Mouse (Mus musculus): Measurements from ENCODE around the gene Spred1. TPM values are rescaled to one million over a fixed set of nuclear protein-coding genes. Genes with fewer than 3 reads are reported as not detected.
"Not testable (repeated sequence)": the region's sequence is repeated elsewhere in the genome, so short reads cannot be mapped to it uniquely, and the experiment has no call there.

Spred1 gene
- polyA plus RNA-seq, 1 experiment from 2014 or later: 20.8 TPM

GRCm38 (mm10) chr2:117122701-117123337, 1.6 kb downstream of the Spred1 start:
- peak; percentile 38; the same call in 1 of the 2 replicates for ATAC-seq (replicated peaks; ENCODE audit: low FRiP score)
- H3K4me1 ChIP-seq (replicated peaks; ENCODE audit: control insufficient read depth, insufficient read depth, low read length): peaks cover 3% of the 10 kb centered on the region; the same call in 1 of the 2 replicates
- H3K36me3 ChIP-seq (ENCODE audit: control insufficient read depth, insufficient read depth, low read length): no peaks in the 10 kb centered on the region
- H3K9ac ChIP-seq (ENCODE audit: low read length): peak overlapping the region; percentile 95; the same call in 1 of the 2 replicates
- H3K27ac ChIP-seq (ENCODE audit: low read depth, low read length): no peak overlapping the region
- H3K9me3 ChIP-seq (ENCODE audit: control insufficient read depth, low read length): no peaks in the 10 kb centered on the region
- H3K4me2 ChIP-seq (ENCODE audit: low read depth, low read length, severe bottlenecking): peak overlapping the region; percentile 69
- peak overlapping the region; percentile 92 for H3K4me3 ChIP-seq (ENCODE audit: low read depth, low read length)
- no peaks in the 10 kb centered on the region for H3K27me3 ChIP-seq (ENCODE audit: control insufficient read depth, insufficient read depth, low read length)
- WGBS: 13% methylated on average over 17 of the region's 17 CpGs
- peak; percentile 68 for DNase-seq (ENCODE audit: low spot score)

- H3K4me2 ChIP-seq (ENCODE audit: low read depth, low read length, severe bottlenecking): peak overlapping the region; percentile 32; the same call in 1 of the 2 replicates
- DNase-seq (ENCODE audit: low spot score): no peak
- H3K4me1 ChIP-seq (replicated peaks; ENCODE audit: control insufficient read depth, insufficient read depth, low read length): peaks cover 3% of the 10 kb centered on the region; the same call in 1 of the 2 replicates
- ATAC-seq (replicated peaks; ENCODE audit: low FRiP score): no peak
- no peak overlapping the region for H3K27ac ChIP-seq (ENCODE audit: low read depth, low read length)
- no peaks in the 10 kb centered on the region for H3K27me3 ChIP-seq (ENCODE audit: control insufficient read depth, insufficient read depth, low read length)
- 55% methylated on average over 3 of the region's 3 CpGs for WGBS
- no peaks in the 10 kb centered on the region for H3K36me3 ChIP-seq (ENCODE audit: control insufficient read depth, insufficient read depth, low read length)
- no peaks in the 10 kb centered on the region for H3K9me3 ChIP-seq (ENCODE audit: control insufficient read depth, low read length)
- H3K9ac ChIP-seq (ENCODE audit: low read length): no peak overlapping the region
- H3K4me3 ChIP-seq (ENCODE audit: low read depth, low read length): no peak overlapping the region
These were observed 2.5 kb downstream of the Spred1 start for GRCm38 (mm10) chr2:117123701-117124100.

- WGBS: 83% methylated on average over 2 of the region's 2 CpGs
- H3K4me1 ChIP-seq (replicated peaks; ENCODE audit: control insufficient read depth, insufficient read depth, low read length): no peaks in the 10 kb centered on the region
- no peaks in the 10 kb centered on the region for H3K36me3 ChIP-seq (ENCODE audit: control insufficient read depth, insufficient read depth, low read length)
- no peaks in the 10 kb centered on the region for H3K9me3 ChIP-seq (ENCODE audit: control insufficient read depth, low read length)
- DNase-seq (ENCODE audit: low spot score): no peak
- no peak overlapping the region for H3K4me3 ChIP-seq (ENCODE audit: low read depth, low read length)
- no peak overlapping the region for H3K27ac ChIP-seq (ENCODE audit: low read depth, low read length)
- H3K27me3 ChIP-seq (ENCODE audit: control insufficient read depth, insufficient read depth, low read length): no peaks in the 10 kb centered on the region
- H3K9ac ChIP-seq (ENCODE audit: low read length): no peak overlapping the region
- ATAC-seq (replicated peaks; ENCODE audit: low FRiP score): no peak
- H3K4me2 ChIP-seq (ENCODE audit: low read depth, low read length, severe bottlenecking): no peak overlapping the region
These were observed 3.7 kb downstream of the Spred1 start for GRCm38 (mm10) chr2:117124839-117125238.

GRCm38 (mm10) chr2:117129156-117129555, 8.0 kb downstream of the Spred1 start:
- no peak for DNase-seq (ENCODE audit: low spot score)
- H3K4me1 ChIP-seq (replicated peaks; ENCODE audit: control insufficient read depth, insufficient read depth, low read length): no peaks in the 10 kb centered on the region
- no peak overlapping the region for H3K4me3 ChIP-seq (ENCODE audit: low read depth, low read length)
- no peak overlapping the region for H3K27ac ChIP-seq (ENCODE audit: low read depth, low read length)
- no peaks in the 10 kb centered on the region for H3K9me3 ChIP-seq (ENCODE audit: control insufficient read depth, low read length)
- no peaks in the 10 kb centered on the region for H3K36me3 ChIP-seq (ENCODE audit: control insufficient read depth, insufficient read depth, low read length)
- ATAC-seq (replicated peaks; ENCODE audit: low FRiP score): no peak
- no peaks in the 10 kb centered on the region for H3K27me3 ChIP-seq (ENCODE audit: control insufficient read depth, insufficient read depth, low read length)
- WGBS: 87% methylated on average over 2 of the region's 2 CpGs
- H3K9ac ChIP-seq (ENCODE audit: low read length): no peak overlapping the region
- no peak overlapping the region for H3K4me2 ChIP-seq (ENCODE audit: low read depth, low read length, severe bottlenecking)

- not testable (repeated sequence) for H3K27me3 ChIP-seq (ENCODE audit: control insufficient read depth, insufficient read depth, low read length); H3K4me2 ChIP-seq (ENCODE audit: low read depth, low read length, severe bottlenecking); H3K36me3 ChIP-seq (ENCODE audit: control insufficient read depth, insufficient read depth, low read length); H3K27ac ChIP-seq (ENCODE audit: low read depth, low read length); H3K9ac ChIP-seq (ENCODE audit: low read length); H3K4me1 ChIP-seq (replicated peaks; ENCODE audit: control insufficient read depth, insufficient read depth, low read length); H3K4me3 ChIP-seq (ENCODE audit: low read depth, low read length); DNase-seq (ENCODE audit: low spot score); H3K9me3 ChIP-seq (ENCODE audit: control insufficient read depth, low read length); ATAC-seq (replicated peaks; ENCODE audit: low FRiP score)
- WGBS: 94% methylated on average over 7 of the region's 7 CpGs
These were observed 9.9 kb downstream of the Spred1 start for GRCm38 (mm10) chr2:117131041-117131440.

- no peaks in the 10 kb centered on the region for H3K36me3 ChIP-seq (ENCODE audit: control insufficient read depth, insufficient read depth, low read length)
- WGBS: 70% methylated on average over 1 of the region's 1 CpGs
- no peaks in the 10 kb centered on the region for H3K9me3 ChIP-seq (ENCODE audit: control insufficient read depth, low read length)
- no peaks in the 10 kb centered on the region for H3K4me1 ChIP-seq (replicated peaks; ENCODE audit: control insufficient read depth, insufficient read depth, low read length)
- ATAC-seq (replicated peaks; ENCODE audit: low FRiP score) (no peak), DNase-seq (ENCODE audit: low spot score) (no peak)
- no peak overlapping the region for H3K9ac ChIP-seq (ENCODE audit: low read length)
- no peak overlapping the region for H3K4me2 ChIP-seq (ENCODE audit: low read depth, low read length, severe bottlenecking)
- no peak overlapping the region for H3K27ac ChIP-seq (ENCODE audit: low read depth, low read length)
- H3K4me3 ChIP-seq (ENCODE audit: low read depth, low read length): no peak overlapping the region
- no peaks in the 10 kb centered on the region for H3K27me3 ChIP-seq (ENCODE audit: control insufficient read depth, insufficient read depth, low read length)
These were observed 10.7 kb downstream of the Spred1 start for GRCm38 (mm10) chr2:117131910-117132309.

- WGBS: 95% methylated on average over 2 of the region's 2 CpGs
- H3K27me3 ChIP-seq (ENCODE audit: control insufficient read depth, insufficient read depth, low read length): no peaks in the 10 kb centered on the region
These were observed 12.4 kb downstream of the Spred1 start for GRCm38 (mm10) chr2:117133541-117133940.

GRCm38 (mm10) chr2:117137751-117138150, 16.6 kb downstream of the Spred1 start:
- H3K27ac ChIP-seq (ENCODE audit: low read depth, low read length): no peak overlapping the region
- 44% methylated on average over 1 of the region's 1 CpGs for WGBS
- DNase-seq (ENCODE audit: low spot score): no peak

More at GRCm38 (mm10) chr2:117133541-117133940, 12.4 kb downstream of the Spred1 start:
- Histone ChIP-seq H3K36me3 (ENCODE audit: control insufficient read depth, insufficient read depth, low read length) (no peaks in the 10 kb centered on the region), H3K4me1 (replicated peaks; ENCODE audit: control insufficient read depth, insufficient read depth, low read length) (no peaks in the 10 kb centered on the region), H3K4me2 (ENCODE audit: low read depth, low read length, severe bottlenecking) (no peak overlapping the region), H3K9me3 (ENCODE audit: control insufficient read depth, low read length) (no peaks in the 10 kb centered on the region), H3K4me3 (ENCODE audit: low read depth, low read length) (no peak overlapping the region), H3K9ac (ENCODE audit: low read length) (no peak overlapping the region), H3K27ac (ENCODE audit: low read depth, low read length) (no peak overlapping the region)
- no peak for ATAC-seq (replicated peaks; ENCODE audit: low FRiP score)
- DNase-seq (ENCODE audit: low spot score): no peak

GRCm38 (mm10) chr2:117138932-117139331, 17.8 kb downstream of the Spred1 start:
- H3K27ac ChIP-seq (ENCODE audit: low read depth, low read length): no peak overlapping the region
- H3K4me2 ChIP-seq (ENCODE audit: low read depth, low read length, severe bottlenecking): no peak overlapping the region
- DNase-seq (ENCODE audit: low spot score): no peak
- H3K9me3 ChIP-seq (ENCODE audit: control insufficient read depth, low read length): no peaks in the 10 kb centered on the region
- no peaks in the 10 kb centered on the region; the same call in 1 of the 2 replicates for H3K4me1 ChIP-seq (replicated peaks; ENCODE audit: control insufficient read depth, insufficient read depth, low read length)
- no peak for ATAC-seq (replicated peaks; ENCODE audit: low FRiP score)
- H3K36me3 ChIP-seq (ENCODE audit: control insufficient read depth, insufficient read depth, low read length): no peaks in the 10 kb centered on the region
- no peaks in the 10 kb centered on the region for H3K27me3 ChIP-seq (ENCODE audit: control insufficient read depth, insufficient read depth, low read length)
- no peak overlapping the region for H3K9ac ChIP-seq (ENCODE audit: low read length)
- WGBS: 90% methylated on average over 5 of the region's 5 CpGs
- H3K4me3 ChIP-seq (ENCODE audit: low read depth, low read length): no peak overlapping the region

More at GRCm38 (mm10) chr2:117137751-117138150, 16.6 kb downstream of the Spred1 start:
- no peak overlapping the region for H3K4me3 ChIP-seq (ENCODE audit: low read depth, low read length)
- no peak overlapping the region for H3K4me2 ChIP-seq (ENCODE audit: low read depth, low read length, severe bottlenecking)
- H3K9me3 ChIP-seq (ENCODE audit: control insufficient read depth, low read length): no peaks in the 10 kb centered on the region
- ATAC-seq (replicated peaks; ENCODE audit: low FRiP score): no peak
- no peak overlapping the region for H3K9ac ChIP-seq (ENCODE audit: low read length)
- H3K36me3 ChIP-seq (ENCODE audit: control insufficient read depth, insufficient read depth, low read length): no peaks in the 10 kb centered on the region
- H3K27me3 ChIP-seq (ENCODE audit: control insufficient read depth, insufficient read depth, low read length): no peaks in the 10 kb centered on the region
- no peaks in the 10 kb centered on the region; the same call in 1 of the 2 replicates for H3K4me1 ChIP-seq (replicated peaks; ENCODE audit: control insufficient read depth, insufficient read depth, low read length)

All from forebrain, embryonic 11.5 days (tissue).